ENCODE assay signal across 11 mouse cellular contexts in genomic region chr7:125818301-125818712, GRCm38 (mm10).
DNase-seq lines count a peak whose midpoint lies in the region; ATAC-seq and TF ChIP-seq lines count a peak whose summit lies in the region.
"Had no signal": no experiment of that assay in that cellular context is flagged by ENCODE, and none has a peak within 500 bp of the region (broad histone marks: within the 10 kb centered on the region; RNA-seq: fewer than 3 reads in every experiment).

No protein-coding gene starts in this region.

- no peak for TF ChIP-seq CTCF in hindbrain, postnatal 0 days (IDR thresholded peaks at IDR 0.05; ENCODE audit: low read depth)

- H3K4me3 ChIP-seq in embryonic facial prominence, embryonic 15.5 days (replicated peaks), result no peak overlapping the region
- no peak overlapping the region for H3K4me3 ChIP-seq in embryonic facial prominence, embryonic 10.5 days
- no peak overlapping the region for H3K4me3 ChIP-seq in hindbrain, postnatal 0 days (ENCODE audit: low read length)
- no peak overlapping the region for H3K4me3 ChIP-seq in limb, embryonic 10.5 days
- H3K4me3 ChIP-seq: forebrain, embryonic 12.5 days had no signal

- no peaks in the 10 kb centered on the region for H3K27me3 ChIP-seq in embryonic facial prominence, embryonic 15.5 days
- peaks cover 4% of the 10 kb centered on the region; the same call in 1 of the 2 replicates for H3K27me3 ChIP-seq in embryonic facial prominence, embryonic 10.5 days (replicated peaks; ENCODE audit: low read depth, poor library complexity, severe bottlenecking)
- H3K27me3 ChIP-seq in hindbrain, postnatal 0 days (ENCODE audit: insufficient read depth, low read length), result no peaks in the 10 kb centered on the region
- H3K27me3 ChIP-seq in limb, embryonic 10.5 days (ENCODE audit: low read depth, poor library complexity, severe bottlenecking), result no peaks in the 10 kb centered on the region

- no peak overlapping the region for H3K27ac ChIP-seq in embryonic facial prominence, embryonic 15.5 days (replicated peaks)
- no peak overlapping the region for H3K27ac ChIP-seq in embryonic facial prominence, embryonic 10.5 days (replicated peaks)
- H3K27ac ChIP-seq in hindbrain, postnatal 0 days, result no peak overlapping the region
- peak overlapping the region; percentile 77 for H3K27ac ChIP-seq in limb, embryonic 10.5 days

- H3K36me3 ChIP-seq in embryonic facial prominence, embryonic 15.5 days, result peaks cover 23% of the 10 kb centered on the region
- H3K36me3 ChIP-seq in embryonic facial prominence, embryonic 10.5 days (replicated peaks), result peaks cover 23% of the 10 kb centered on the region; the same call in 1 of the 2 replicates
- 0 out of 2 replicates have a peak, but pooled peaks cover 6% of the 10 kb centered on the region for H3K36me3 ChIP-seq in hindbrain, postnatal 0 days (ENCODE audit: insufficient read depth, low read length)
- H3K36me3 ChIP-seq in limb, embryonic 10.5 days, result peaks cover 9% of the 10 kb centered on the region

- no peaks in the 10 kb centered on the region for H3K9me3 ChIP-seq in embryonic facial prominence, embryonic 15.5 days (replicated peaks)
- no peaks in the 10 kb centered on the region for H3K9me3 ChIP-seq in embryonic facial prominence, embryonic 10.5 days
- H3K9me3 ChIP-seq in hindbrain, postnatal 0 days (ENCODE audit: low read length), result no peaks in the 10 kb centered on the region
- H3K9me3 ChIP-seq in limb, embryonic 10.5 days (replicated peaks), result no peaks in the 10 kb centered on the region
- H3K9me3 ChIP-seq: forebrain, embryonic 12.5 days; G1E had no signal

- 57% methylated on average over 9 of the region's 9 CpGs for WGBS in embryonic facial prominence, embryonic 15.5 days
- WGBS in embryonic facial prominence, embryonic 10.5 days, result 57% methylated on average over 9 of the region's 9 CpGs
- 47% methylated on average over 9 of the region's 9 CpGs for WGBS in hindbrain, postnatal 0 days
- WGBS in limb, embryonic 10.5 days, result 69% methylated on average over 9 of the region's 9 CpGs

- H3K9ac ChIP-seq in embryonic facial prominence, embryonic 15.5 days, result no peak overlapping the region
- H3K9ac ChIP-seq in hindbrain, postnatal 0 days (replicated peaks; ENCODE audit: low read length), result no peak overlapping the region
- H3K9ac ChIP-seq: forebrain, embryonic 12.5 days had no signal

- 0 out of 2 replicates have a peak, but pooled peaks have one; percentile 19 for ATAC-seq in embryonic facial prominence, embryonic 15.5 days (ENCODE audit: insufficient number of reproducible peaks, low FRiP score, low TSS enrichment, low read depth)
- ATAC-seq in hindbrain, postnatal 0 days, result peak; percentile 55; the same call in 1 of the 2 replicates

- H3K4me2 ChIP-seq in embryonic facial prominence, embryonic 15.5 days (replicated peaks), result no peak overlapping the region
- no peak overlapping the region for H3K4me2 ChIP-seq in hindbrain, postnatal 0 days (ENCODE audit: low read depth, low read length)
- H3K4me2 ChIP-seq: forebrain, embryonic 12.5 days had no signal

- no peak for DNase-seq in embryonic facial prominence, embryonic 10.5 days (ENCODE audit: low spot score)
- DNase-seq in cerebellum, adult 18-20 months, result peak; percentile 78 to 83
- DNase-seq in hindbrain, postnatal 0 days (ENCODE audit: low spot score), result peak; percentile 51
- DNase-seq in limb, embryonic 10.5 days (ENCODE audit: low spot score), result no peak
- no peak for DNase-seq in lung, postnatal 25 days (ENCODE audit: low spot score)
- DNase-seq in layer of hippocampus, adult 11-12 months (ENCODE audit: low spot score), result no peak
- no peak for DNase-seq in embryo, embryonic 10 days (ENCODE audit: low spot score)
- DNase-seq: lung, adult 18-20 months had no signal

- H3K4me1 ChIP-seq in embryonic facial prominence, embryonic 15.5 days, result 0 out of 2 replicates have a peak, but pooled peaks cover 5% of the 10 kb centered on the region
- peaks cover 14% of the 10 kb centered on the region for H3K4me1 ChIP-seq in embryonic facial prominence, embryonic 10.5 days
- H3K4me1 ChIP-seq in hindbrain, postnatal 0 days (ENCODE audit: insufficient read depth, low read length), result peaks cover 5% of the 10 kb centered on the region; the same call in 1 of the 2 replicates
- peaks cover 61% of the 10 kb centered on the region for H3K4me1 ChIP-seq in limb, embryonic 10.5 days

Comparison
In these comparisons a context has a peak if more than half of its experiments do, and no peak if none do; other contexts are left out.
1. DNase-seq: peak in cerebellum, adult 18-20 months (2 of 2) and hindbrain, postnatal 0 days (single experiment); none in embryonic facial prominence, embryonic 10.5 days (single experiment), limb, embryonic 10.5 days (single experiment), lung, postnatal 25 days (single experiment), layer of hippocampus, adult 11-12 months (single experiment) and embryo, embryonic 10 days (single experiment).